Mouse (Mus musculus) ES-Bruce4 (cell line): ENCODE measurements around the gene Naa20.

ENCODE experiments used
- CTCF ChIP-seq: IDR thresholded peaks from one replicate; pipeline ENCODE4 v1.8.1; 2011; ENCODE audit warnings: low read depth, low read length
- EP300 ChIP-seq: IDR thresholded peaks from 2 replicates; pipeline ENCODE4 v1.6.1; 2011; ENCODE audit warnings: low read depth, low read length; ENCODE audit not compliant: insufficient read depth

GRCm38 (mm10) chr2:145905156-145905555 is 3.3 kb downstream of the Naa20 start:
- no peak for TF ChIP-seq CTCF
- no peak for TF ChIP-seq EP300
